Mouse (Mus musculus): ENCODE data around the gene Gm20388. TPM values are rescaled to one million over a fixed set of nuclear protein-coding genes. Genes with fewer than 3 reads are reported as not detected.

Gm20388 gene
- total RNA-seq, 1 experiment: 27.0 TPM

DNA sequence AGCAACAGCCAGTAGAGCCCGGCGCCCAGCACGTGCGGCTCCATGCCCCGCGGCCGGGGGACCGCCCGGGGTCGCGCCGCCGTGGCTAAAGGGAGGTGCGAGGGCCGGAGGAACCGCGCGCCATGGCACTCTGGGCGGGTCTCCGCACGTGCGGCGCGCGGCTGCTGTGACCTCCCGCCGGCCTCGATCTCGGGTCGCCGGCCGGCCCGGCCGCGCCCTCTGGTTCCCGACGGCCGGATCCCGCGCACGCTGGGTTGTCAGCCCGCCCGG, 2640.3 kb downstream of the Gm20388 start:
- peaks cover 3% of the 10 kb centered on the region; the same call in 1 of the 2 replicates for H3K36me3 ChIP-seq (ENCODE audit: control insufficient read depth, insufficient read depth, low read length, poor library complexity, severe bottlenecking)
- peak overlapping the region; percentile 97 for H3K9ac ChIP-seq (ENCODE audit: insufficient read depth, low read depth, low read length, poor library complexity, severe bottlenecking)
- in situ Hi-C loops (cut with MboI; ENCODE audit: low sequenced_read_pairs in 2 of 2, unreplicated experiment in 2 of 2): no loop called here
- DNase-seq (ENCODE audit: low read depth, low spot score): no peak
- TF ChIP-seq MAFK (IDR thresholded peaks at IDR 0.05; ENCODE audit: insufficient read depth, low read depth, low read length) (no peak), ZC3H11A (IDR thresholded peaks at IDR 0.05; ENCODE audit: borderline replicate concordance, low read depth, low read length) (no peak), HCFC1 (IDR thresholded peaks at IDR 0.05; ENCODE audit: borderline replicate concordance, insufficient read depth, low read length) (no peak), CHD2 (IDR thresholded peaks at IDR 0.05; ENCODE audit: low read depth, low read length) (no peak), ZNF384 (IDR thresholded peaks at IDR 0.05; ENCODE audit: low read depth, low read length) (no peak)
- 0 out of 2 replicates have a peak overlapping the region, but pooled peaks have one; percentile 27 for H3K27ac ChIP-seq (ENCODE audit: insufficient read depth, low read depth, low read length, poor library complexity, severe bottlenecking)
- H3K4me3 ChIP-seq (ENCODE audit: insufficient read depth in 1 of 2, low read depth in 1 of 2, low read length in 2 of 2, poor library complexity in 1 of 2, severe bottlenecking in 1 of 2): peak overlapping the region; percentile 87 to 92
- H3K9me3 ChIP-seq (ENCODE audit: control insufficient read depth, insufficient read depth, low read depth, low read length): no peaks in the 10 kb centered on the region
- H3K4me1 ChIP-seq (ENCODE audit: control insufficient read depth in 2 of 2, insufficient read depth in 2 of 2, low read length in 2 of 2, poor library complexity in 1 of 2): peaks cover 4 to 35% of the 10 kb centered on the region in 2 experiments; a peak in 3 of 4 replicates

DNA sequence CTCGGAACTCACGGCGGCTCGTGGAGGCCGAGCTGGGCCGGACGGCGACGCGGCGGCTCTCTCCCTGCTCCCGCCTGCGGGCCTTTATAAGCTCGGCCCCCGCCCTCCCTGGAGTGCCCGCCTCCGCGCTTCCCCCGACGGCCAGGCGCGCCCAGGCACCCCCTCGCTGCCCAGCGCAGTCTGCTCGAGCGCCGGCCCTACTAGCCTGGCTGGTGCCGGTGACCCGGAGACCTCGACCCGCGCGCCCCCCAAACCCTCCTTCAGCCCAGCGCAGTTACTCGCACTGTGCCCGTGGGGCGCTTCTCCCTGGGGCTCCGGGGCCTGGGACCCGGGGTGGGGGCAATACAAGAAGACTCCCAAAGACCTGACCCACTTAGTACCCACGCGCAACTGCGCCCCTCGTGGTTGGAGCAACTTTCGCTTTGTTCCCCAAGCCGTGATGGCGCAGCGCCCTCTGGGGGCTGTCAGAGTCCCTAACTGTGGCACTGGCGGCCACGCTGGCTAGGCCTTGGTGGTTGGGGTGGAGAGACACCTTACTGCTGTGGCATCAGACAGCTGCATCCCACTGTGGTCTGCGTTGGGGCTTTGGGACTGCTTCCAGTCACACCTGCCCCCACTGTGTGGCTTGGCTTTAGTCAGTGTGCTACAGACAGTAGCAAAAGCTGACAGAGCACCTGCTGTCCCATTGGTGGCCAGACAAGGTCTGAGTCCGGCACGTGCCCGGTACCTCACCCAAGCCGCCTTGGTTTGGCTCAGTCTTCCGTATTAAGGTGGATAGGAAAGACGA, 2640.8 kb downstream of the Gm20388 start, which contains the start of gene Piezo1:
Gene Piezo1, minus strand, starts transcription at position 65 of the 787 bp plus-strand sequence.
- peak within 1 kb of the TSS; percentile 87 to 92 for H3K4me3 ChIP-seq (ENCODE audit: insufficient read depth in 1 of 2, low read depth in 1 of 2, low read length in 2 of 2, poor library complexity in 1 of 2, severe bottlenecking in 1 of 2)

DNA sequence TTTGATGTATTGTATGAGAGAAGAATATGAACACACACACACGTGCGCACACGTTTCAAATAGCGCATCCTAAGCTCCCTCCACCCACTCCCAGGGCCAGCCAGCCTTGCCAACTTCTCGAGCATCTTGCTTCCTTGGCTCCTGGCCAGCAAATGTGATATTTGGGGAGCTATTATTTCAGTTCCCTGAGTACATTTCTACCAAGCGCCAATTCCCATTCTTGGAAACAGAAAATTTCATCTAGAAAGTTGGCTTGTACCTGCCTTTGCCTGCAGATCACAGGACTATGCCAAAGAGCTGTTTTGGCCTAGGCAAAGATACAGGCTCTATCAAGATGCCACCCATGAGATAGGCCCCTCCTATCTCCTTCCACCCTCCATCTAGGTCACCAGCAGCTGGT, 2644.1 kb downstream of the Gm20388 start:
- TF ChIP-seq MAFK (IDR thresholded peaks at IDR 0.05; ENCODE audit: insufficient read depth, low read depth, low read length) (no peak), ZNF384 (IDR thresholded peaks at IDR 0.05; ENCODE audit: low read depth, low read length) (no peak), ZC3H11A (IDR thresholded peaks at IDR 0.05; ENCODE audit: borderline replicate concordance, low read depth, low read length) (no peak), CHD2 (IDR thresholded peaks at IDR 0.05; ENCODE audit: low read depth, low read length) (no peak), HCFC1 (IDR thresholded peaks at IDR 0.05; ENCODE audit: borderline replicate concordance, insufficient read depth, low read length) (no peak)

More for the DNA sequence above, 2640.8 kb downstream of the Gm20388 start, which contains the start of gene Piezo1:
- no peak for DNase-seq (ENCODE audit: low read depth, low spot score)
- TF ChIP-seq ZC3H11A (IDR thresholded peaks at IDR 0.05; ENCODE audit: borderline replicate concordance, low read depth, low read length) (0 out of 2 replicates have a peak, but pooled peaks have one; percentile 3), ZNF384 (IDR thresholded peaks at IDR 0.05; ENCODE audit: low read depth, low read length) (no peak), CHD2 (IDR thresholded peaks at IDR 0.05; ENCODE audit: low read depth, low read length) (no peak)
- Histone ChIP-seq H3K9me3 (ENCODE audit: control insufficient read depth, insufficient read depth, low read depth, low read length) (no peaks in the 10 kb centered on the region), H3K27ac (ENCODE audit: insufficient read depth, low read depth, low read length, poor library complexity, severe bottlenecking) (0 out of 2 replicates have a peak within 1 kb of the TSS, but pooled peaks have one; percentile 29), H3K4me1 (ENCODE audit: control insufficient read depth in 2 of 2, insufficient read depth in 2 of 2, low read length in 2 of 2, poor library complexity in 1 of 2) (peaks cover 4 to 32% of the 10 kb centered on the region in 2 experiments; a peak in 3 of 4 replicates), H3K9ac (ENCODE audit: insufficient read depth, low read depth, low read length, poor library complexity, severe bottlenecking) (peak within 1 kb of the TSS; percentile 97), H3K36me3 (ENCODE audit: control insufficient read depth, insufficient read depth, low read length, poor library complexity, severe bottlenecking) (peaks cover 3% of the 10 kb centered on the region; the same call in 1 of the 2 replicates)
- in situ Hi-C loops (cut with MboI; ENCODE audit: low sequenced_read_pairs in 2 of 2, unreplicated experiment in 2 of 2): no loop called here

DNA sequence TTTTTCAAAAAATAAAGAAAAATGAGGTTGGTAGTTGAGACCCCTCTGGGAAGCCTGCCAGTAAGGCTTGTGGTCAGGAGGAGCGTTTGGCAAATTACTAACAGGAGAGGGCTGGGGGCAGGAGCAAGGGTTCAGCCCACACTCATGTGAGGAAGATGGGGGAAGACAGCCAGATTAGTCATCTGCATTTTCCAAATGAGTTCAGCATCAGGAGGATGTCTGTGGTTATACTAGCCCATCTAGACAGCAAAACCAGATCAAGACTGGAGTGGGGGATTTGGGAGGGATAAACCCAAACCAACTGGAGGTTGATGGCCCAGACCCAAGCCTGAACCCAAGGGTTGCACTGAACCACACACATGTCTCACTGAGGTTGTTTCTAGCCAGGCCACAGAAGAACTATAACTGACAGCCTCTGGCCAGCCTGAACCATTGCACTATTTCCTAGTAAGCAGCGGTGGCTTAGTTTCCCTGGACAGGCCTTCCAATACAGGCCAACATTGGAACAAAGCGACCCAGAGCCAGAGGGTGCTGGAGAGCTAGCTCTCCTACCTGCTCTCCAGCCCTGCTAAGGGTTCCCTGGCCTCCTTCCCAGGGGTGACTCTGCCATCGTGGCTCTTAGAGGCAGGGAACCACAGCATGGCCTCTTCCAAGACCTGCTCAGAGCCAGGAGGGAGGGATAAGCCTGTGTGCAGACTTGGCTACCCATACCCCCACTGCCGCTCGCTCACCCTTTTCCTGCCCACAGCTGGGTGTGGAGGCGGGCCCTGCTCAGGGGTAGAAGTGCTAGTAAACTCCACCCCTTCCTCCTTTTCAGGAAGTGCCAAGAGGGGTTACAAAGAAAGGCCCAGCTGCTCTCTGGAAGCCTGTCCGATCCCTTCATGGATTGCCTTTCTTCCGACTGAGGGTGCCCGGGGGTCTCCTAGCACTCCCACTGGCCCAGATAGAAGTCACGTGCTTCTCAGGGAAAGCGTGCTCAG, 2645.7 kb downstream of the Gm20388 start:
- Histone ChIP-seq H3K9ac (ENCODE audit: insufficient read depth, low read depth, low read length, poor library complexity, severe bottlenecking) (peak overlapping the region; percentile 81), H3K27ac (ENCODE audit: insufficient read depth, low read depth, low read length, poor library complexity, severe bottlenecking) (peak overlapping the region; percentile 81), H3K4me1 (ENCODE audit: control insufficient read depth in 2 of 2, insufficient read depth in 2 of 2, low read length in 2 of 2, poor library complexity in 1 of 2) (peaks cover 7 to 24% of the 10 kb centered on the region in 2 experiments), H3K36me3 (ENCODE audit: control insufficient read depth, insufficient read depth, low read length, poor library complexity, severe bottlenecking) (no peaks in the 10 kb centered on the region), H3K9me3 (ENCODE audit: control insufficient read depth, insufficient read depth, low read depth, low read length) (no peaks in the 10 kb centered on the region), H3K4me3 (ENCODE audit: insufficient read depth in 1 of 2, low read depth in 1 of 2, low read length in 2 of 2, poor library complexity in 1 of 2, severe bottlenecking in 1 of 2) (peak overlapping the region; percentile 62 to 64)
- no peak for DNase-seq (ENCODE audit: low read depth, low spot score)
- in situ Hi-C loops (cut with MboI; ENCODE audit: low sequenced_read_pairs in 2 of 2, unreplicated experiment in 2 of 2): no loop called here
- TF ChIP-seq MAFK (IDR thresholded peaks at IDR 0.05; ENCODE audit: insufficient read depth, low read depth, low read length) (no peak), CHD2 (IDR thresholded peaks at IDR 0.05; ENCODE audit: low read depth, low read length) (no peak), ZC3H11A (IDR thresholded peaks at IDR 0.05; ENCODE audit: borderline replicate concordance, low read depth, low read length) (no peak), HCFC1 (IDR thresholded peaks at IDR 0.05; ENCODE audit: borderline replicate concordance, insufficient read depth, low read length) (no peak), ZNF384 (IDR thresholded peaks at IDR 0.05; ENCODE audit: low read depth, low read length) (no peak)

More for the DNA sequence above, 2644.1 kb downstream of the Gm20388 start:
- Histone ChIP-seq H3K9ac (ENCODE audit: insufficient read depth, low read depth, low read length, poor library complexity, severe bottlenecking) (no peak overlapping the region), H3K4me1 (ENCODE audit: control insufficient read depth in 2 of 2, insufficient read depth in 2 of 2, low read length in 2 of 2, poor library complexity in 1 of 2) (peaks cover 7 to 24% of the 10 kb centered on the region in 2 experiments), H3K4me3 (ENCODE audit: insufficient read depth in 1 of 2, low read depth in 1 of 2, low read length in 2 of 2, poor library complexity in 1 of 2, severe bottlenecking in 1 of 2) (no peak overlapping the region), H3K36me3 (ENCODE audit: control insufficient read depth, insufficient read depth, low read length, poor library complexity, severe bottlenecking) (no peaks in the 10 kb centered on the region), H3K27ac (ENCODE audit: insufficient read depth, low read depth, low read length, poor library complexity, severe bottlenecking) (no peak overlapping the region), H3K9me3 (ENCODE audit: control insufficient read depth, insufficient read depth, low read depth, low read length) (no peaks in the 10 kb centered on the region)
- DNase-seq (ENCODE audit: low read depth, low spot score): no peak
- in situ Hi-C loops (cut with MboI; ENCODE audit: low sequenced_read_pairs in 2 of 2, unreplicated experiment in 2 of 2): no loop called here
